Mouse (Mus musculus): ENCODE measurements at regions not wholly inside any gene's neighbourhood (a gene's known extent, or its start where the extent isn't known, plus 50 kb on each side); places are given as distances from the start of the nearest gene placed in this dataset.
"Not testable (repeated sequence)": the region's sequence is repeated elsewhere in the genome, so short reads cannot be mapped to it uniquely, and the experiment has no call there.

DNA sequence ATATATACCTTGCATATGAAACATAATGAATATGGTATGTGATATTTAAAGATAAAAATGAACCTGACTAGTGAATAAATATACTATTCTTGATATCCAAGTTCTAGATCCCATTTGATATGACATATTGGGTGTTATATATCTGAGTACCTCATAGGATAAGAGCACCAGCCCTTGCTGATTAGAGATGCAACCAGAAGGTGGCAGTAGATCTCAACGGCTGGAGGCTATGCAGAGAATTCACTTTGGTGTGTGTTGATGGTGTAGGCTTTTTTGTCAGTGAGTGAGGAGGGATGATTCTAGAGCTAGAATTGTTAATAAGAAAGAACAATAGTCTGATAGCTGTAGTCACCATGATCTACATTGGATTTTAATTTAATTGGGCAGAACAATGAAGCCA, 729.2 kb upstream of the Olfr1507 start:
- H3K27ac ChIP-seq (ENCODE audit: insufficient read depth, low read depth, low read length); H3K4me3 ChIP-seq (ENCODE audit: insufficient read depth, low read depth, low read length); H3K4me1 ChIP-seq (ENCODE audit: control insufficient read depth, insufficient read depth, low read length): not testable (repeated sequence)
- no CpG with 5 or more reads among the region's 1 CpGs for WGBS

DNA sequence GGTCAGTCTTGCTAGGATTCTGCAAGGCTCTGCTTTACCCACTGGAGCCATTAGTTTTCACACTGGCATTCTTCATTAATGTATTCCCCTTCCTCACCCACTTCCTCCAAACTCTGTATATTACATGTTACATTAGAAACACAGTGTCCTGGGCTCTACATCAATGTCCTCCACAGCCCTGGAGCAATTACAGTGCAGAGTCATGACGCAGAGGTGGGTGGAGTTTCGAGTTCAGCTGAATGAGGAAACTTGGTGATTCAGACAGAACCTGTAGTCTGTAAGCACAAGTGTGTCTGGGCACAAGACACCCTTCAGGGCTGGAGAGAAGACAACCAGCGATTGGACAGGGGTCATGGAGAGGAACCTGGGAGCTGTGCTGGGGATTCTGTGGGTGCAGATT, 715.0 kb upstream of the Olfr1507 start:
- H3K4me3 ChIP-seq (ENCODE audit: insufficient read depth, low read depth, low read length); H3K4me1 ChIP-seq (ENCODE audit: control insufficient read depth, insufficient read depth, low read length); H3K27ac ChIP-seq (ENCODE audit: insufficient read depth, low read depth, low read length): not testable (repeated sequence)
- WGBS = no CpG with 5 or more reads among the region's 3 CpGs

GRCm38 (mm10) chr14:53209258-53209657, 713.7 kb upstream of the Olfr1507 start:
- H3K27ac ChIP-seq (ENCODE audit: insufficient read depth, low read depth, low read length); H3K4me1 ChIP-seq (ENCODE audit: control insufficient read depth, insufficient read depth, low read length); H3K4me3 ChIP-seq (ENCODE audit: insufficient read depth, low read depth, low read length): not testable (repeated sequence)

DNA sequence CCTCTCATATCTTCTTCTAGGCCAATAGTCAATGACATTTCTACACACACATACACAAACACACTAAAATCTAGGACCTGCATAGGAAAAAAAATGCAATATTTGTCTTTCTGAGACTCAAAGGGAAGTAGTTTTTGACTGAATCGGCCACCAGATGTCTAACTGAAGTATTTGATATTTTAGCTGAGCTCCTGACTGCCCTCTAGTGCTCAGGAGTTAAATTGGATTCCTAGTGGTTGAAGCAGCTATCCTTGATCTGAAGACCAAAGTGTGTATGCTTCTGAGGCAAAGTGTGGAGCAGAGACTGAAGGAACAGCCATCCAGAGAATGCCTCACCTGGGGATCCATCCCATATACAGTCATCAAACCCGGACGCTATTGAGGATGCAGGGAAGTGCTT, 695.4 kb upstream of the Olfr1507 start:
- H3K4me1 ChIP-seq (ENCODE audit: control insufficient read depth, insufficient read depth, low read length); H3K4me3 ChIP-seq (ENCODE audit: insufficient read depth, low read depth, low read length): not testable (repeated sequence)
- WGBS = no CpG with 5 or more reads among the region's 3 CpGs

DNA sequence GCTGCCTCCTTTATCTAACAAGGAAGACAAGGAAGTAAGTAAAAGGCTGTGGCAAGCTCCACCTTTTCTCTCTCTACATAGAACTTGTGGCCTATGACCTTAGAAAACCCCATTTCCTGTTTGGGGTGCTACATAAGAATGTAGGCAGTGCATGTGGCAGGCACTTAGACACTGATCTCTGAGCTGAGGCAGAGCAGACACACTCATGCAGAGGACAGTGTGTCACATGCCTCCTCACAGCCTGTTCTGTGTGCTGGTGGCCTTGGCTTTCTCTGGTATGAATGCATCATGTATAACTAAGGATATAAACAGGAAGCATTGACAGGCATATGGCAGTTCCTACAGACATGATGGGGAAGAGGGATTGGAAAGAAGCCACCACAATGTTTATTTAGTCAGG, 678.5 kb upstream of the Olfr1507 start:
- H3K27ac ChIP-seq (ENCODE audit: insufficient read depth, low read depth, low read length); H3K4me1 ChIP-seq (ENCODE audit: control insufficient read depth, insufficient read depth, low read length); H3K4me3 ChIP-seq (ENCODE audit: insufficient read depth, low read depth, low read length): not testable (repeated sequence)

More for the DNA sequence above, 695.4 kb upstream of the Olfr1507 start:
- H3K27ac ChIP-seq (ENCODE audit: insufficient read depth, low read depth, low read length) = not testable (repeated sequence)

GRCm38 (mm10) chr14:53166327-53166726, 670.8 kb upstream of the Olfr1507 start:
- no CpG with 5 or more reads among the region's 2 CpGs for WGBS
- H3K27ac ChIP-seq (ENCODE audit: insufficient read depth, low read depth, low read length); H3K4me1 ChIP-seq (ENCODE audit: control insufficient read depth, insufficient read depth, low read length); H3K4me3 ChIP-seq (ENCODE audit: insufficient read depth, low read depth, low read length): not testable (repeated sequence)

DNA sequence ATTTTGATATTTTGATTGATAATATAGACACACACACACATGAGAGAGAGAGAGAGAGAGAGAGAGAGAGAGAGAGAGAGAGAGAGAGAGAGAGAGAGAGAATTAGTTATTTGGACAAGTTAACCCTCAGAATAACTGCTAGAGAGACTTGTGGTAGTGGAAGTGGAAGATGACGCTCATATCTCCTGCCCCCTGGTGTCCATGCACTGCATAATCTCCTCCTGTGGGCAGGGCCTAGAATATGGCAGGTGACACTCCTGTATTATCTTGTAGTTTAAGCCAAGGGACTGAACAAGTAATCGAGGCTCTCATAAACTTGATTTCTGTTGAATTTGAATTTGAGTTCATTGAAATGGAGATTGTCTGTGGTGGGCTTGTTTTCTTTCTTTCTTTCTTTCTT, 663.5 kb upstream of the Olfr1507 start:
- H3K4me3 ChIP-seq (ENCODE audit: insufficient read depth, low read depth, low read length); H3K4me1 ChIP-seq (ENCODE audit: control insufficient read depth, insufficient read depth, low read length); H3K27ac ChIP-seq (ENCODE audit: insufficient read depth, low read depth, low read length): not testable (repeated sequence)
- no CpG with 5 or more reads among the region's 2 CpGs for WGBS

DNA sequence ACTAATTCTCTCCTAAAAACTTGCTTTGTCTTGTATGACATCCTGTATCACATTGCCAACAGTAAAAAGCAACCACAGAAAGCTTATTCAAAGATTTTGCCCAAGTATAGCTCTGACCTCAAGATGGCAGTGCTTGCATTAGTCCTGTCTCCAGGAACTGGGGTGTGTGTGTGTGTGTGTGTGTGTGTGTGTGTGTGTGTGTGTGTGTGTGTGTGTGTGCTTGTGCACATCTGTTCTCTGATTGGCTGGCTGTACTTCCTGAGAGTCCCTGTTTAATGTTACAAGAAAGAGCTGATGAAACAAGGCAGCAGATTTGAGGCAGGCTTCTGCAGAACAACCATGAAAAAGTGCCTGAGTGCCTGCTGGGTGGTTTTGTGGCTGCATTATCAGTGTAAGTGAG, 639.2 kb upstream of the Olfr1507 start:
- H3K4me1 ChIP-seq (ENCODE audit: control insufficient read depth, insufficient read depth, low read length); H3K27ac ChIP-seq (ENCODE audit: insufficient read depth, low read depth, low read length); H3K4me3 ChIP-seq (ENCODE audit: insufficient read depth, low read depth, low read length): not testable (repeated sequence)

DNA sequence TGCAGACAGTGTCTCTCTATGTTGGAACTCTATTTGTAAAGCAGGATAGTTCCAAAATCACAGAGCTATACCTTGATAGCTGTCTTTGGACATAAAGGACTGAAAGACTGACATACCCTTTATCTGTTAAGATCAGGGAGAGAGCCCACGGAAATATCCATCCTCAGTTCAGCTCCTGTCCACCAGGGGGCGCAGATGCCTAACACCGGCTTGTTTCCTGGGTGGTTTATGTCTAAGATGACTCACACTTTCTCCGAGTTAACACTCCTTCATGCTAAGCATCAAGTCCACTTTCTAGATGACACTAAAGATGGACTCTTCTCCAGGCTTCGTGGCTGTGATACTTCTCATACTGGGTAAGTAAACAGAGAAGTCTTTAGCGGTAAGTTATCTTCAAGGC, 636.8 kb upstream of the Olfr1507 start:
- H3K4me1 ChIP-seq (ENCODE audit: control insufficient read depth, insufficient read depth, low read length); H3K27ac ChIP-seq (ENCODE audit: insufficient read depth, low read depth, low read length); H3K4me3 ChIP-seq (ENCODE audit: insufficient read depth, low read depth, low read length): not testable (repeated sequence)
- 28% methylated on average over 6 of the region's 6 CpGs for WGBS

DNA sequence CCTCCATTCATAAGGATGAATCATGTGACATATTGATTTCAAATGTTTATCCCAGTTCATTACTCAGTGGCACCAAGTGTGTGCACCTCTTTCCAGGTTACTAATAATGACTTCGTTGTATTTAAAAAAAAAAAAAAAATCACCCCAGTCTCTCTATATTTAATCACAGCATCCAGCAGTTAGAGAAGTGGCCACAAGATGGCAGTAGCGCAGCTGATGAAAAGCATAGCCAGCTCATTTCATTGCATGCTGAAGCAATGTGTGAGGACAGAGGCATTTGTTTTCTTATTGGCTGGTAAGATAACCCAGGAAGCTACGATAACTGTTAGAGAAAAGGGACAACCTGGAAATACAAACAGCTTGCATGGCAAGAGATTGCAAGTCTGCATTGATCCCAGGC, 626.2 kb upstream of the Olfr1507 start:
- not testable (repeated sequence) for H3K4me3 ChIP-seq (ENCODE audit: insufficient read depth, low read depth, low read length); H3K27ac ChIP-seq (ENCODE audit: insufficient read depth, low read depth, low read length); H3K4me1 ChIP-seq (ENCODE audit: control insufficient read depth, insufficient read depth, low read length)
- 4% methylated on average over 2 of the region's 3 CpGs for WGBS

GRCm38 (mm10) chr14:53109732-53110131, 614.2 kb upstream of the Olfr1507 start:
- not testable (repeated sequence) for H3K27ac ChIP-seq (ENCODE audit: insufficient read depth, low read depth, low read length); H3K4me1 ChIP-seq (ENCODE audit: control insufficient read depth, insufficient read depth, low read length); H3K4me3 ChIP-seq (ENCODE audit: insufficient read depth, low read depth, low read length)
- 85% methylated on average over 3 of the region's 3 CpGs for WGBS

DNA sequence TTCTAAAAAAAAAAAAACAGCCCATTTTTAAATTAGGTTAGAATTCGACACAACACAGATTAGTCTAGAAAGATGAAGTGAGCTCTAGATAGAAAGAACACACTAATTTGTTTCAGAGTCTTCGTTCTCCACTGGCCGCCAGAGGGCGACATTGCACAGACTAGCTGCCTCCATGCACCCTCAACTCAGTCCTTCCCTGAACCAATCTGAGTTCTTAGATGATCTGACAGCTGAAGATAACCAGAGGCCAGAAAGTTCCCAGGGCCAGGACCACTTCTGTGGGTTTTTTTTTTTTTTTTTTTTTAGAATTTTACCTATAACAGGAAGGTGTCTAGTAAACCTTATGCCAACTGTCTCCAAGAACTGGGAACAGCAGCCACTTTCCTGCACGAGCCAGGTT, 605.8 kb upstream of the Olfr1507 start:
- H3K4me1 ChIP-seq (ENCODE audit: control insufficient read depth, insufficient read depth, low read length); H3K27ac ChIP-seq (ENCODE audit: insufficient read depth, low read depth, low read length); H3K4me3 ChIP-seq (ENCODE audit: insufficient read depth, low read depth, low read length): not testable (repeated sequence)
- 20% methylated on average over 5 of the region's 5 CpGs for WGBS

DNA sequence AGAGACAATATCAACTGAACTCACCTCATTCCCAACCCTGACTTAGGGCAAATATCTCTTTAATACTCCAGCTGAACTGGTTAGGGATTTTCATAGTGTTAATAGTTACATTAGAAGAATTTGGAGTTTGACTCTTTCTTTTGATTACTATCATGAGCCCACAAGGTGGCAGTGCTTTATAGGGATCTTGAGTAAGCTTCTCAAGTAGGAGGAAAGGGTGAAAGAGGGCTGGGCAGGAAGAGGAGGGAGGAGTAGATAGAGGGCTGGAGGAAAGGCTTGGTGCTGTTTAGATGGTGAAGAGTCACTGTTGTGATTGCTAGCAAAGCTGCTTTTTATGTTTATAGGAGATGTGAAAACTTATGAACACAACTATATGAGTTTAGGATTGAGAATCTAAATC, 595.4 kb upstream of the Olfr1507 start:
- H3K4me1 ChIP-seq (ENCODE audit: control insufficient read depth, insufficient read depth, low read length); H3K27ac ChIP-seq (ENCODE audit: insufficient read depth, low read depth, low read length); H3K4me3 ChIP-seq (ENCODE audit: insufficient read depth, low read depth, low read length): not testable (repeated sequence)

GRCm38 (mm10) chr14:53081853-53082252, 586.3 kb upstream of the Olfr1507 start:
- not testable (repeated sequence) for H3K27ac ChIP-seq (ENCODE audit: insufficient read depth, low read depth, low read length); H3K4me1 ChIP-seq (ENCODE audit: control insufficient read depth, insufficient read depth, low read length)
- WGBS = 77% methylated on average over 4 of the region's 4 CpGs

DNA sequence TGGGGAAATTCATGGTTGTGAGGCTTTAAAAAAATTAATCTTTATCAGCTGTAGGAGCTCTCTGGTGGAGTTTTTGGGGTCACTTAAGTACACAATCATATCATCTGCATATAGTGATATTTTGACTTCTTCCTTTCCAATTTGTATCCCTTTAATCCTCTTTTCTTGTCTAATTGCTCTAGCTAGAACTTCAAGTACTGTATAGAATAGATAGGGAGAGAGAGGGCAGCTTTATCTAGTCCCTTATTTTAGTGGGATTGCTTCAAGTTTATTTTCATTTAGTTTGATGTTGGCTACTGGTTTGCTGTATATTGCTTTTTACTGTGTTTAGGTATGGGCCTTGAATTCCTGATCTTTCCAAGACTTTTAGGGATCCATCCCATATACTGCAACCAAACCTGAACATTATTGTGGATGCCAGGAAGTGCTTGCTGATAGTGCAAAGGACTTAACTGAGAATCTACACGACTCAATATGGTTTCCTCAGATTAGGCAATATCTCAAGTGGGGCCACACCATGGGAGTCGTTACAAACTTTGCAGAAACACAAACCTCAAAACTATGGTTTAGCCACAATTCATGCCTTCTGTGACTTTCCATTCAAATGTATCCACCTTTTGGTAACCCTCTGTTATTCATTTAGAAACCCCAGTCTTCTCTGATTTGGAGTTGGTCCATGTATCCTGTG, 585.6 kb upstream of the Olfr1507 start:
- H3K27ac ChIP-seq (ENCODE audit: insufficient read depth, low read depth, low read length); H3K4me3 ChIP-seq (ENCODE audit: insufficient read depth, low read depth, low read length); H3K4me1 ChIP-seq (ENCODE audit: control insufficient read depth, insufficient read depth, low read length): not testable (repeated sequence)
- WGBS = 100% methylated on average over 1 of the region's 2 CpGs

More at GRCm38 (mm10) chr14:53081853-53082252, 586.3 kb upstream of the Olfr1507 start:
- H3K4me3 ChIP-seq (ENCODE audit: insufficient read depth, low read depth, low read length) = not testable (repeated sequence)

DNA sequence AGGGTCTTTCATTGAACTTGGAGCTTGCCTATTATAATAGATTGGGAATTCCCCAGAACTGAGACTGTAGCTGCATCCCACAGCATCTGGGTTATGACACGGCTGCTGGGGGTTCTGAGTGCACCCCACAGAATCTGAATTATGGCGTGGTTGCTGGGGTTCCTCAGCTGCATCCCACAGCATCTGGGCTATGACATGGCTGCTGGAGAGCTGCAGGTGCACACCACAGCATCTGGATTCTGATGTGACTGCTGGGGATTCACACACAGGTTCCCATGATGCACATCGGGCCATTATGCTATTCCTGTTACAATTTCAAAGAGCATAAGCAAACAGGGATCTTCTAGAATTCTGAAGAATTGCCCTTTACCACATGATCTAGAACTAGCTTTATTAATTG, 585.0 kb upstream of the Olfr1507 start:
- 79% methylated on average over 3 of the region's 3 CpGs for WGBS
- H3K4me1 ChIP-seq (ENCODE audit: control insufficient read depth, insufficient read depth, low read length); H3K4me3 ChIP-seq (ENCODE audit: insufficient read depth, low read depth, low read length); H3K27ac ChIP-seq (ENCODE audit: insufficient read depth, low read depth, low read length): not testable (repeated sequence)

All from olfactory bulb, adult 2 months (tissue).